ENCODE assay signal across 13 mouse cellular contexts in genomic region chr5:125836761-125837160, GRCm38 (mm10).
"Had no signal": no experiment of that assay in that cellular context is flagged by ENCODE, and none has a peak within 500 bp of the region (broad histone marks: within the 10 kb centered on the region; RNA-seq: fewer than 3 reads in every experiment).

No protein-coding gene starts in this region.

- DNase-seq: lung, adult 18-20 months; lung, embryonic 14.5 days; lung, postnatal 10 days; lung, postnatal 4 days; thymus, adult 2 months; thymus, postnatal 25 days; thymus, postnatal 4 days had no signal

- H3K4me1 ChIP-seq: megakaryocyte, embryonic 14.5 days; midbrain, embryonic 13.5 days; midbrain, embryonic 15.5 days; neural tube, embryonic 12.5 days; stomach, embryonic 15.5 days had no signal

- H3K4me3 ChIP-seq: megakaryocyte, embryonic 14.5 days; midbrain, embryonic 13.5 days; midbrain, embryonic 15.5 days; neural tube, embryonic 12.5 days; stomach, embryonic 15.5 days had no signal

- H3K27ac ChIP-seq: midbrain, embryonic 13.5 days; midbrain, embryonic 15.5 days; neural tube, embryonic 12.5 days; stomach, embryonic 15.5 days; stomach, postnatal 0 days had no signal
